Mouse (Mus musculus): Measurements from ENCODE around the gene Tcf7l2.

GRCm38 (mm10) chr19:55927674-55928061, 186.0 kb downstream of the Tcf7l2 start:
- TF ChIP-seq CTCF (IDR thresholded peaks at IDR 0.05; ENCODE audit: extremely low read depth, insufficient read length, insufficient replicate concordance, low read depth, low read length) (no peak), POLR2A (IDR thresholded peaks at IDR 0.05; ENCODE audit: low read depth, low read length) (no peak)
